Mouse (Mus musculus): ENCODE results near the gene Prr19. TPM values are rescaled to one million over a fixed set of nuclear protein-coding genes. Genes with fewer than 3 reads are reported as not detected.

Prr19 gene
- 0.10 TPM in 1 of 2 replicates, not detected in the other for polyA plus RNA-seq (2015; fragmentation: Nextera tagmentation; extraction: Ambion mirVana)

GRCm38 (mm10) chr7:25301063-25301462 lies at the start of gene Prr19:
Gene Prr19 (plus strand): TSS chr7:25301411.

GRCm38 (mm10) chr7:25267301-25267750 lies 33.9 kb upstream of the Prr19 start, which contains the start of gene Cic:
Gene Cic (plus strand): TSS chr7:25267704.

DNA sequence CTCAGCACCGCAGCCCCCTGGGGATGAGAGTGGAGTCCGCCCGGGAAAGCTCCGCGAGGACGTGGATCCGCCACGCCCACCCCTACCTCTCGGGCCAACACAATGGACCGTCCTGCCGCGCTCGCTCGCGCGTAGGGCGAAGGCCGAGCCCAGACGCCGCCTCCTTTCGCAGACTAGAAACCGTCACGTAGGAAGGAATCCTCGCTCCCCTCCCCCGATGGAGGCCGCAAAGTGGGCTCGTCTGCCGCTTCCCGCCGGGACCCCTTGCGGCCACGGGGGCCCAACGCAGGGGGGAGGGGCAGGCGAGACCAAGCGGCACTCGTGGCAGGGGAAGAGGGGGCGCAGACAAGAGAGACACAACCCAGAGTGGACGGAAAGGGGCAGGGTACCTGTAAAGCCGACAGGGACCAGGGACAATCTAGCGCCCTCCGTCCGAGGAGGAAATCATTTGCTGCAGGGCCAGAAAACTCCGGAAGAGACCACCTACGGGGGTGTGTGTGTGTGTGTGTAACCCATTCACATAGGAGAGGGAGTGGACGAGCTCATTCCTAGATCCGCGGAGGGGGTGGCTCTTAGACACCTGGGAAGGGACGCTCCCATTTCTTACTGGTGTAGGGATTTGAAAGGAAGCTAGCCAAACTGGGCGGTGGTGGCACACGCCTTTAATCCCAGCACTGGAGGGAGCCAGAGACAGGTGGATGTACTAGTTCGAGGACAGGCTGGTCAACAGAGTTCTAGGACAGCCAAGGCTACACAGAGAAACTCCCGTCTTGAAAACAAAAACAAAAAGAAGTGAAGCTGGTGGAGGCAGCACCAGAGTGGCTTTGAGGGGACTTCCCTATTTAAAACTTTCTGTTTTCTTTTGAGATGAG lies 3.5 kb upstream of the Prr19 start, which contains the start of gene Pafah1b3:
Gene Pafah1b3, minus strand, starts transcription at position 533 of the 872 bp plus-strand sequence.

GRCm38 (mm10) chr7:25305956-25306613 lies 4.9 kb downstream of the Prr19 start, which contains the start of gene Tmem145:
Gene Tmem145 (plus strand): TSS chr7:25306106.

DNA sequence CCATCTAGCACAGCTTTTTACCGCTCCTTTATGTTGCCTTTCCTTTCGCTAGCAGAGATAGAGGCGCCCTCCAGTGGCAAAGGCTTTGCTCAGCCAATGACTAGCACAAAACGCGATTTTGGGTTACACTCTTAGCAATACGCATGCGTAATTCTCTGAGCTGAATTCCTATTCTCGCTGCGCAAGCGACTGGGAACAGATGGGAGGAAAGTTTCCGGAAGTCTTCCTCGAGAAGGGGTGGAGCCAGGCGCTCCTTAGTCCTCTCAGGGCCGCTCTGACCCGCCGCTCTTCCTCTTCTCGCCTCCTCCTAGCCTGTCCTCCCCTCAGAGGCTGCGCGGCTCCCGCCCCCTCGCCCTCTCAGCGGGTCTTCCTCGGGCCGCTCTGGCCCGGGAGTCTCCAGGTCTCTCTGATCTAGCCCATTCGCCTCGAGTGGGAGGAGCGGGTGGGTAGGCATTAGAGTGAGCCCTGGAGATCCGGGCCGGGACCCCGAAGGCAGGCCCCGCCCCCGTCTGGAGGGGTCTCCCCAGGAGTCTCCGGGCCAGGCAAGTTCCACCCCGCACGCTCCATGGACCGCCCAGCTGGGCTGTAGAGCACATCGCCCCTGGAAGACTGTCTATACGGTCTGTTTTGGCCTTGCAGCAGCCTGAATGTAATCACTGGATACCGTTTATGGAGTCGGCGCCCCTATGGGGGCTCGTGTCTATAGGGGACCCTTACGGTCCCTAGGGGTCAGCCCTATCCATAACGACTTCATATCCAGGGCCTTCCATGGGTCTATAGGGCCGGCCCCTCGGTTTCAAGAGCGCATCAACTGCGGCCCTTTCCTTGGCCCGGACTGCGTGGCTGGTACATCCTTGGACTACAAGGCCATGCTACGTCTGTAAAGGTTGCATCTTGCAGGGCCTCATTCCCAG lies 15.6 kb downstream of the Prr19 start, which contains the start of gene Megf8:
Gene Megf8, plus strand, starts transcription at position 633 of the 914 bp plus-strand sequence.

Other genes with a start within 250 kb of the Prr19 start
- 1.5 and 2.2 TPM in 2 replicates for gene Grik5, start 229.1 kb upstream of the Prr19 start, polyA plus RNA-seq (2015; fragmentation: Nextera tagmentation; extraction: Ambion mirVana)
- gene Zfp574, start 228.8 kb upstream of the Prr19 start, polyA plus RNA-seq (2015; fragmentation: Nextera tagmentation; extraction: Ambion mirVana) = 9.0 and 9.4 TPM in 2 replicates
- gene Pou2f2, start 121.7 kb upstream of the Prr19 start, polyA plus RNA-seq (2015; fragmentation: Nextera tagmentation; extraction: Ambion mirVana) = 0.42 and 0.46 TPM in 2 replicates
- 6.5 and 7.9 TPM in 2 replicates for gene Dedd2, start 80.8 kb upstream of the Prr19 start, polyA plus RNA-seq (2015; fragmentation: Nextera tagmentation; extraction: Ambion mirVana)
- gene Zfp526, start 80.0 kb upstream of the Prr19 start, polyA plus RNA-seq (2015; fragmentation: Nextera tagmentation; extraction: Ambion mirVana) = 1.4 and 1.8 TPM in 2 replicates
- gene Gsk3a, start 63.6 kb upstream of the Prr19 start, polyA plus RNA-seq (2015; fragmentation: Nextera tagmentation; extraction: Ambion mirVana) = 6.6 and 8.2 TPM in 2 replicates
- gene Erf, start 50.6 kb upstream of the Prr19 start, polyA plus RNA-seq (2015; fragmentation: Nextera tagmentation; extraction: Ambion mirVana) = 5.6 and 8.0 TPM in 2 replicates
- gene Cic, start 33.7 kb upstream of the Prr19 start, polyA plus RNA-seq (2015; fragmentation: Nextera tagmentation; extraction: Ambion mirVana) = 14.1 and 16.4 TPM in 2 replicates
- 36.2 and 42.4 TPM in 2 replicates for gene Pafah1b3, start 3.4 kb upstream of the Prr19 start, polyA plus RNA-seq (2015; fragmentation: Nextera tagmentation; extraction: Ambion mirVana)
- gene Tmem145, start 4.7 kb downstream of the Prr19 start, polyA plus RNA-seq (2015; fragmentation: Nextera tagmentation; extraction: Ambion mirVana) = not detected in 2 replicates
- 5.9 and 6.2 TPM in 2 replicates for gene Megf8, start 15.8 kb downstream of the Prr19 start, polyA plus RNA-seq (2015; fragmentation: Nextera tagmentation; extraction: Ambion mirVana)
- gene Cnfn, start 68.3 kb downstream of the Prr19 start, polyA plus RNA-seq (2015; fragmentation: Nextera tagmentation; extraction: Ambion mirVana) = 21.2 TPM in 1 of 2 replicates, not detected in the other
- gene Lipe, start 97.3 kb downstream of the Prr19 start, polyA plus RNA-seq (2015; fragmentation: Nextera tagmentation; extraction: Ambion mirVana) = 20.7 and 82.3 TPM in 2 replicates
- not detected in 2 replicates for gene Cxcl17, start 111.5 kb downstream of the Prr19 start, polyA plus RNA-seq (2015; fragmentation: Nextera tagmentation; extraction: Ambion mirVana)
- gene Ceacam1, start 176.2 kb downstream of the Prr19 start, polyA plus RNA-seq (2015; fragmentation: Nextera tagmentation; extraction: Ambion mirVana) = 4.0 and 4.1 TPM in 2 replicates
- not detected in 2 replicates for gene Ceacam2, start 238.4 kb downstream of the Prr19 start, polyA plus RNA-seq (2015; fragmentation: Nextera tagmentation; extraction: Ambion mirVana)